Mouse (Mus musculus) layer of hippocampus, adult 8-10 months (tissue): ENCODE measurements around the gene Mxi1. TPM values are rescaled to one million over a fixed set of nuclear protein-coding genes. Genes with fewer than 3 reads are reported as not detected.

Source experiments
- DNase-seq, 2 experiments: peaks; one replicate each; pipeline ENCODE4 v3.0.0; 2022; ENCODE audit warnings: low spot score in 2 of 2
- total RNA-seq, 4 experiments: library from RNA; stranded (reverse); gene quantifications; 2 replicates each; pipeline ENCODE4 v1.2.4; 2022

Mxi1 gene
- total RNA-seq, 4 experiments from 2014 or later = 57.8 to 73.4 (median 65.8) TPM

- DNase-seq = no peak
Observed at GRCm38 (mm10) chr19:53422358-53423308, 112.3 kb downstream of the Mxi1 start.

- DNase-seq = no peak
Observed at GRCm38 (mm10) chr19:53423341-53423753, 113.0 kb downstream of the Mxi1 start.

GRCm38 (mm10) chr19:53423816-53424465, 113.6 kb downstream of the Mxi1 start:
- DNase-seq = no peak

- no peak for DNase-seq
Observed at GRCm38 (mm10) chr19:53424629-53425028, 114.3 kb downstream of the Mxi1 start.

Other genes with a start within 250 kb of the Mxi1 start
- 100 to 1,000 TPM; 121 to 162 (median 144) TPM for gene Add3, start 170.1 kb upstream of the Mxi1 start, total RNA-seq
- not detected for gene Gm10197, start 61.2 kb downstream of the Mxi1 start, total RNA-seq
- gene Smndc1, start 80.1 kb downstream of the Mxi1 start, total RNA-seq = 10 to 100 TPM; 38.4 to 44.5 (median 40.5) TPM
- gene Dusp5, start 218.6 kb downstream of the Mxi1 start, total RNA-seq = 10 to 100 TPM; 22.1 to 32.6 (median 23.6) TPM